Mouse (Mus musculus) bone marrow, adult 2 months (tissue): ENCODE measurements around the gene Ebpl. TPM values are rescaled to one million over a fixed set of nuclear protein-coding genes. Genes with fewer than 3 reads are reported as not detected.
"Not testable (repeated sequence)": the region's sequence is repeated elsewhere in the genome, so short reads cannot be mapped to it uniquely, and the experiment has no call there.

Experiments used
- H3K27ac ChIP-seq: fragments of 200-500 bp; 2 replicates; pipeline ENCODE4 v1.5.1; 2012; ENCODE audit warnings: low read depth, mild to moderate bottlenecking, control low read depth, inconsistent platforms, low read length; ENCODE audit not compliant: control insufficient read depth, poor library complexity, insufficient read depth
- H3K4me1 ChIP-seq: fragments of 200-500 bp; 2 replicates; pipeline ENCODE4 v1.6.1; 2011; ENCODE audit warnings: low read length; ENCODE audit not compliant: control insufficient read depth, insufficient read depth
- H3K4me3 ChIP-seq: fragments of 200-500 bp; replicated peaks from 2 replicates; pipeline ENCODE3; 2011; ENCODE audit warnings: mild to moderate bottlenecking, low read depth, low read length, control low read depth; ENCODE audit not compliant: control insufficient read depth
- CTCF ChIP-seq: fragments of 200-500 bp; IDR thresholded peaks from 2 replicates; pipeline ENCODE4 v1.5.1; 2011; ENCODE audit warnings: low read length, control low read depth; ENCODE audit not compliant: control insufficient read depth, insufficient read depth
- POLR2A ChIP-seq: fragments of 200-500 bp; IDR thresholded peaks from 2 replicates; pipeline ENCODE4 v1.6.1; 2011; ENCODE audit warnings: low read depth, mild to moderate bottlenecking, control low read depth, low read length, borderline replicate concordance; ENCODE audit not compliant: control insufficient read depth
- WGBS: fragments of 180-500 bp; shearing (Covaris S2); methylation state at CpG from one replicate; pipeline ENCODE4 v1.1.7; 2018; 5-methylcytosine and 5-hydroxymethylcytosine counted together
- polyA plus RNA-seq: library from polyadenylated mRNA; stranded (reverse); fragments of >200 nt; gene quantifications from 2 replicates; pipeline ENCODE4 v1.2.4, GENCODE M21; 2011; ENCODE audit warnings: low replicate concordance; ENCODE audit not compliant: missing spikeins, insufficient read depth, insufficient read length

The Ebpl gene
- polyA plus RNA-seq, 1 experiment: 7.6 TPM

DNA sequence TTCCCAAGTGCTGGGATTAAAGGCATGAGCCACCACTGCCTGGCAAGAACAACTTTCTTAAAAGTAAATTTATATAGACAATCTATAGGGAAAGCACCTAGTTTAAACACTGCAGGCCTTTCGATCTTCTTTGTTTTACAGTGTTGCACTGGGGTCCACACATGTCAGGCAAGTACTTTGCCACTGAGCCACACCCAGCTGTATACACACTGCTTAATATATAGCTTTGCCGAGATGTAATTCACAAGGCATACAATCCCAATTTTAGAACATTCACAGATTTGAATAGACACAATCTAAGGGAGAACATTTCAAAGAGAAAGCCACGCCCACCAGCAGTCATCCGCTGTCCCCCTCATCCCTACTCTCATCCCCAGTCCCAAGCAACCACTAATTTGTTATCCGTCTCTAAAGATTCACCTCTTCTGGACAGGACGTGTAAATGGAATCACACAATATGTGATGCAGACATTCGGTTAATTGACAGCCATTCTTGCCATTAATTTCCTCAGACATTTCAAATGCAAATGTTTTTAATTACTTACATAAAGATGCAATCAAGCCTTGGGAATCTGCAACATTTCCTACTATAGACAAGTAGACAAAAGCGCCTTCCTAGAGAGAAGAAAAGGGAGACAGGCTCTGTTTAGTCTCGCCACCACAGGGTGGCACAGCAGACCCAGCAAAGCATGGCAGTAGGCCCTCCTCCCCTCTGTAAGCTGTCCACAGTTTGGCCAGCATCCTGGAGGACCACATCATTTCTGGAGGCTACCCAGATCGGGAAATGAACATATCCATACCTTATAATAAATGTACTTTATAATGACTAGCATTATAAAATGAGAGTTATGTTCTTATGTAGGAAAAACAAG, 13.2 kb downstream of the Ebpl start:
- Histone ChIP-seq H3K27ac (no peak overlapping the region), H3K4me1 (no peaks in the 10 kb centered on the region), H3K4me3 (no peak overlapping the region)
- WGBS: 82% methylated on average over 10 of the region's 10 CpGs
- peak; percentile 29; the same call in 1 of the 2 replicates for TF ChIP-seq CTCF
- no peak for TF ChIP-seq POLR2A

DNA sequence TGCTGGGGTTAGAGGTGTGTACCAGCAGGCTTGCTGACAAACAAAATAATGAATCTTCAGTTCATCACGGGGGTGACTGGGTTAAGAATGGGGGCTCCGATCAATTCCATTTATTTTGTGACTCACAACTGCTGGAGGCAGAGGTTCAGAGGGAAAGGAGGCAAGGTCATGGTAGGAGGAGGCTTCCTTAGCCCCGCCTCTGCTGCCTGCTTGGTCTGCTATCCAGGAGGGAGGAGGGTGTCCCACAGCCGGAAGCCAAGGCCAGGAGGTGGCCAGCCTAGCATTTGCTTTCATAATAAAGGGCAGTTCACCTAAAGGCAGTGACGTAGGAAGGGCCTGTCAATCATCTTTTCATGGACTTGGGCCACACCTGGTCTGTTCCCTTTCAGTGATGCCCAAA, 15.6 kb downstream of the Ebpl start:
- no peak overlapping the region for H3K27ac ChIP-seq
- no peaks in the 10 kb centered on the region for H3K4me1 ChIP-seq
- WGBS: 71% methylated on average over 5 of the region's 5 CpGs
- TF ChIP-seq CTCF (no peak), POLR2A (no peak)
- no peak overlapping the region for H3K4me3 ChIP-seq

DNA sequence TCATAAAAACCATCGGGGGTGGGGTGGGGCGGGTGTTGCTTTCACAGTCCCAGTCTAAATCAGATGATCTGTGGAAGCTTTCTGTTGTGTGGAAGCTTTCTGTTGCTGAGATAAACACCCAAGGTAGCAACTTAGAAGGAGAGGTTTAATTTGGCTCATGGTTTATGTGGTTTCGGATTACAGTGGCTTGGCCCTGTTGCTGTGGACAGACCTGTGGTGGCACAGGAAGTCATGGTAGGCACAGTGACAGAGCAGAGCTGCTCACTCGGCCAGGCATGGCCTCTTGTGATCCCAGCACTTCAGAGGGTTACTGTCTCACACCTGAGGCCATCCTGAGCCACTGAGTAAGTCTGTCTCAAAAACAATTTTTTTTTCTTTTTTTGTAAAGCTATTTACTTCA, 20.9 kb downstream of the Ebpl start:
- Histone ChIP-seq H3K4me3 (no peak overlapping the region), H3K27ac (no peak overlapping the region), H3K4me1 (no peaks in the 10 kb centered on the region)
- WGBS: 55% methylated on average over 4 of the region's 4 CpGs
- TF ChIP-seq POLR2A: no peak
- TF ChIP-seq CTCF: no peak

DNA sequence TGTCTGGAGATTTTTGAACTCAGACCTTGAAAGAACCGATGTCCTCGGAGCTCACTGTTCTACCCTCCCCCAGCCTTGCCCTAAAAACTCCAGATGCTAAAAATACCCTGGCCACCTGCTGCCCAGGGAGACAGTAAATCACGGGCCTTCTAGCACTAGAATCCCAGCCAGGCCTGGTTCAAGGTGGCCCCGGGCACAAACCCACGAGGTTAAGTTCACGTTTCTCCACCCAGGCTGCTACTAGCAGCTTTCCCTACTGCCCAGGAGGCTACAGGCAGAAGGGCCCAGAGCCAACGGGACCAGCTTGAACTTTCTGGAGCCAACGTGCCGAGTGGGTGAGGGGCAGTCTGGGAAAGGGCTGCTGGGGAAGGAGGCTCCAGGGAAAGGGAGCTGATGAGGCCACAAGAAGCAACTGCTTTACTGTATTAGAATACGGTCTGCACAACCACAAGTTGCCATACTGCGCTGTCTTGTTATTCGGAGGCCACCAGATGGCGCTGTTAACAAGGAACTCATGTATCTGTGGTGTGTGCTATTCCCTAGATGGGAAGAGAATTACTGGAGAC, 29.2 kb downstream of the Ebpl start:
- TF ChIP-seq POLR2A (no peak), CTCF (peak; percentile 75)
- WGBS: 12% methylated on average over 13 of the region's 13 CpGs
- no peak overlapping the region for H3K27ac ChIP-seq
- H3K4me1 ChIP-seq: no peaks in the 10 kb centered on the region
- H3K4me3 ChIP-seq: no peak overlapping the region

DNA sequence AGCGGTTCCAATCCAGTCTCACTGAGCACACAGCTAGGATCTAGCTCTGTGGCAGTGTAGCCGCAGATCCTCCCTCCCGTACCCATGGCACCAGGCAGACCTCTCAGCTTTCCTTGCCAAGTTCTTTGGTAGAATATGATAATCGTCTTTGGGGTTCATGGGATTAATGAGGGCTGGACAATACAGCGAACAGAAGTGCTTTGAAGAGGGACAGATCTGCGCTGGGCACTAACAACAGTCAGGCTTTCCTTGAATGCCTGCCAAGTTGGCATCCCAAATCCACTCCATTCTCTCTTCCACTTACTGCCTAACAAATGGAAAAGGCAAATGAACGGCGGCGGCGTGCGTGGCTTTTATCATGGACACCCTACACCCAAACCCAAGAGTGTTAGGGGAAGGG, 29.6 kb downstream of the Ebpl start:
- no peak overlapping the region for H3K4me3 ChIP-seq
- H3K4me1 ChIP-seq: no peaks in the 10 kb centered on the region
- WGBS: 86% methylated on average over 11 of the region's 11 CpGs
- TF ChIP-seq POLR2A (no peak), CTCF (no peak)
- no peak overlapping the region for H3K27ac ChIP-seq

DNA sequence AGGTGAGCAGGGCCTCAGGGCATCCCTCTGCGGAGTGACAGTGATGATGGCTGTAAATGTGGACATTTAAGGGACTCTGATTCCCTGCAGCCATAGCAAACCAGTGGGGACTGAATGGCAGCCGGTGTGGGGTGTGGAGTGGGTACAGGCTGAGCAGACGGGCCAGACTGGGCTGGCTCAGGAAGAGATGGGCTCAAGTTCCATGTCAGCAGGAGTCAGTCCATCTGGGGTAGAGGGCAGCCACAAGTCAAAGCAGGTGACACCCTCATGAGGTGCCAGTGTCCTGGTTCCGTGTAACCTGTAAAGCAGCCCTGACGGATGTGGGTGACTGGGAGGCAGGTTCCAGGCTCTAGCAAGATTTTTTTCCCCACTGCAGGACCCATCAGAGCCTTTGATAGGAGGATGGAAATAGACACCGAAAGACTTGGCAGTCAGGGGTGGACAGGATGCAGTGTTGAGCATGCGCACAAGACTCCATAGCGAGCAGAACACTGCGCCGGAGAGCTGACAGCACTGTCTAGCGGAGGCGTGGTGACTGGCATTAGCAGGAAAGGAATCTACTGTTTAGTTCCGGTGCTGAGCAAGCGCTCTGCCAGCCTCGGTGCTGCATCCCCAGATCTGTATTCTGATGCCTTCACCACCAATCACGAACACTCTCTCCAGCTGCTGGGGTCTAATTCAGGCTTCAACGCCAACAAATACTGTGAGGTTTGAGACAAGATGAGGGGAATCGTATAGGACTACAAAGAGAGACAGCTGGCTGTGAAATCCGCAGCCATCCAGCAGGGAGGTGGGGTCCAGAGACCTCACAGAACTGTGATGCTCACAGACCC, 32.4 kb downstream of the Ebpl start:
- Histone ChIP-seq H3K4me3 (no peak overlapping the region), H3K27ac (no peak overlapping the region), H3K4me1 (no peaks in the 10 kb centered on the region)
- TF ChIP-seq POLR2A (no peak), CTCF (no peak)
- 46% methylated on average over 19 of the region's 19 CpGs for WGBS

DNA sequence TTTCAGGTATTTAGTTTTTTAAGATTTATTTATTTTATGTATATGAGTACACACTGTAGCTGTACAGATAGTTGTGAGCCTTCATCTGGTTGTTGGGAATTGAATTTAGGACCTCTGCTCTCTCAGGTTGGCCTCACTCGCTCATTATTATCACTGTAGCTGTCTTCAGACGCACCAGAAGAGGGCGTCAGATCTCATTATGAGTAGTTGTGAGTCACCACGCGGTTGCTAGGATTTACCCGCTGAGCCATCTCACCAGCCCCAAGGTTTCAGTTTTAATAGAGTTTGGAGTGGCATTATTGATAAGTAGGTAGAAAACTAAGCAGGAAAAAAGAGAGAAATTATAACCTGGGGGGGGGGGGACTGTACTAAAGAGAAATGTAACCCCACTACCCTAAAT, 33.2 kb downstream of the Ebpl start:
- not testable (repeated sequence) for H3K4me1 ChIP-seq, H3K27ac ChIP-seq, H3K4me3 ChIP-seq
- whole genome bisulfite sequencing: 57% methylated on average over 6 of the region's 6 CpGs

DNA sequence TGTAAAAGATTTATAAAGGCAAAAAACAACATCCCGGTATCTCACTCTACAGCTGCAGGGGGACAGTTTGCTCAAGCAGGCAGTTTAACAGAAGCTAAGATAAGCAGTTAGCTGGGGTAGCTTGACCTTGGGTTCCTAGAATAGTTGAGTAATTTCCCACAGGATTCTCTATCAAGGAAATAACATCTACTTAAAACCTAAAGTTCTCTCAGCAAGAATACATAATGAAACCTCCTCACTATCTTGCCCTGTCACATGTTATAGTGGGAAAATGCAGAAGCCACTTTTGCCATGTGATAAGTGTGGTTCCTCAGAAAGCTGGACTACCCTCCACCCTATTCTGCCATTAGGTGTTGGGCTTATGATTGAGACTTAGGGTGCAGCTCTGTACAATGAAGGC, 37.5 kb downstream of the Ebpl start:
- TF ChIP-seq CTCF: no peak
- TF ChIP-seq POLR2A: no peak
- no peak overlapping the region for H3K4me3 ChIP-seq
- 64% methylated on average over 1 of the region's 1 CpGs for WGBS

More for the DNA sequence above, 37.5 kb downstream of the Ebpl start:
- Histone ChIP-seq H3K4me1 (0 out of 2 replicates have a peak, but pooled peaks cover 2% of the 10 kb centered on the region), H3K27ac (no peak overlapping the region)
